Mouse (Mus musculus): Measurements from ENCODE around the gene Etfdh.
"Not testable (repeated sequence)": the region's sequence is repeated elsewhere in the genome, so short reads cannot be mapped to it uniquely, and the experiment has no call there.

The Etfdh gene

DNA sequence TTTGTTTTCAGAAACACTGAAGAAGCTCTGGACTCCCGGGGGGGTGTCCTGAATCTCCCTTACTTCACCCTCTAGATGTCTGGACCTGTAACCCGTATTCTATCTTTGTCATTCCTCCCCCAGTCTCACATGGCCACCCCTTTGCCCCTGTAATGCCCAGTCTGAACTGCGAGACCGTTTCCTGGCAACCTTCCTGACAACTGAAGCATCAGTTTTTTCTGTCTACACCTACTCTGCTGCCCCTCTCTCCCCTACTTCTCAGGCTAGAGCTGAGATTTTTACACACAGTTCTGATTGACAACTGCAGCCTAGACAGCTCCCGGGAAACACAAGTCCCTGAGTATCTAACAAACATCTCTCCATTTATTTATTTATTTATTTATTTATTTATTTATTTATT, 52.4 kb downstream of the Etfdh start:
- no peak for DNase-seq (ENCODE audit: low spot score)

DNA sequence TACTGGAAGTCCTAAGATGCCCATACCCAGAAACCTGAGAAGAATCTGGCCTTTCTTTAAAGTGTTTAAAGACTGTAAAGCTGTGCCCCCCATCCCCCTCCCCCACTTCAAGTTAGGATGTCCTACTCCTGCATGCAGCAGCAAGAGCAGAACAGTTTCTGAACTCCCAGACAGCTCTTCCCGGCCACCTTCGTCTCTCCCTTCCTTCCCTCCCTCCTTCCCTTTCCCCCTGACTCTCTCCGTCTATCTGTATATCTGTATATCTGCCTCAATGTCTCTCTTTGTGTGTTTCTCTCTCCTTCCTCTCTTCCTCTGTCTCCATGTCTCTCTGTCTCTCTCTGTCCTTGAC, 52.9 kb downstream of the Etfdh start:
- DNase-seq (ENCODE audit: low spot score), result no peak

DNA sequence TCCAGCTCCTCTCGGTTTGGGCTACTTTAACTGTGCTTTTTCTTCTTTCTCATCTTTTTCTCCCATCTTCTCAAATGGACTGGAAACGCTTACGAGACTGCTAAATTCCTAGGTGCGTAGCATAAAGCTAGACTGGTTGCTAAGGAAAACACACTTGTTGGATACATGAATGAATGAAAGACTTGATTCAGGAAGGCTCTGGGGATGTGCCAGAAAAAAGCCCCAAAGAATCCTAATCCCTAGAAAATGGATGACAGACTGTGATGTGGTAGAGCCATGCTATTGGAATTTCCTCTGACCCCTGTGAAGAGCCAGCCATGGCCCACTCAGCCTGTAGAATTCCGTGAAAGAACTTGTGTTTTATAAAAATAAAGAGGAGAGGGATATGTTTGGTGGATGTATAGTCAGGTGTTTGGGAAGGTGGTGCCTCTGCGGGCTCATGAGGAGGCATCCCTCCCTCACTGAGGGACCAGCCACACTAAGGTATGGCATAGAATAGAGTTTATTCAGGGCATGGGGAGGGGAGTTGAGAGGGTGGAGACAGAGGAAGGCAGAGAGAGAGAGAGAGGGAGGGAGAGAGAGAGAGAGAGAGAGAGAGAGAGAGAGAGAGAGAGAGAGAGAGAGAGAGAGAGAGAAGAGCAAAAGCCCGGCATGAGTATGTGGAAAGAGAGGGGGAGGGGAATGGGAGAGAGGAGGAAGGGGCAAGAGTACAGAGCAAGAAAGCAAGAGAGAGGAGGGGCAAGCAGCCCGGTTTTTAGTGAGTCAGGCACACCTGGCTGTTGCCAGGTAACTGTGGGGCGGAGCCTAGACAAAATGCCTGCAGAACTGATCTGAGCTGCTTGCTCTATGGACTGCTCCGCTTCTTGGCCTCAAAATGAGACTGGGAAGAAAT, 53.5 kb downstream of the Etfdh start:
- no peak for DNase-seq (ENCODE audit: low spot score)

DNA sequence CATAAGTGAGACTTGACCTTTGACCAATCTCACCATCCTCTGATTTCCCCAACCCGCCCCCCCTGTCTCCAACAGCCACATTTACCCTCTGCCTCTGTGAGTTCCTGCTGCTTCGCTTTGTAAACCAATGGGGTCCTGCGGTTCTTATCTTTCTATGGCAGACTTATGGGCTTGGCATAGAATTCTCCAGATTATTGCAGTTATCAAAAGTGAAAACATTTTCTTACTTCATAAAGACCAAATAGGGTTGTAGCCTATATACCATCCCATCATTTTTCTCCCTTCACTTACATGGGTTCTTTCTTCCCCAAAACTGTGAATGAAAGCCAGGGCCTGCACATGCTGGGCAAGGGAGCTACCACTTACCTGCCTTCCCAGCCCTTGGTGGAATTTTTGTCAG, 55.0 kb downstream of the Etfdh start:
- no peak for DNase-seq (ENCODE audit: low spot score)

DNA sequence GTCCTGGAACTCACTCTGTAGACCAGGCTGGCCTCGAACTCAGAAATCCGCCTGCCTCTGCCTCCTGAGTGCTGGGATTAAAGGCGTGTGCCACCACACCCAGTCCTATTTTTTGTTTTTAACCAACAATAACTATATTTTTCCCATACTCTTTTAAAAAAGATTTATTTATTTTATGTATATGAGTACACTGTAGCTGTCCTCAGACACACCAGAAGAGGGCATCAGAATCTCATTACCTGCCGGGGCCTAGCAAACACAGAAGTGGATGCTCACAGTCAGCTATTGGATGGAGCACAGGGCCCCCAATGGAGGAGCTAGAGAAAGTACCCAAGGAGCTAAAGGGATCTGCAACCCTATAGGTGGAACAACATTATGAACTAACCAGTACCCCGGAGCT, 55.9 kb downstream of the Etfdh start:
- DNase-seq (ENCODE audit: low spot score), result not testable (repeated sequence)

DNA sequence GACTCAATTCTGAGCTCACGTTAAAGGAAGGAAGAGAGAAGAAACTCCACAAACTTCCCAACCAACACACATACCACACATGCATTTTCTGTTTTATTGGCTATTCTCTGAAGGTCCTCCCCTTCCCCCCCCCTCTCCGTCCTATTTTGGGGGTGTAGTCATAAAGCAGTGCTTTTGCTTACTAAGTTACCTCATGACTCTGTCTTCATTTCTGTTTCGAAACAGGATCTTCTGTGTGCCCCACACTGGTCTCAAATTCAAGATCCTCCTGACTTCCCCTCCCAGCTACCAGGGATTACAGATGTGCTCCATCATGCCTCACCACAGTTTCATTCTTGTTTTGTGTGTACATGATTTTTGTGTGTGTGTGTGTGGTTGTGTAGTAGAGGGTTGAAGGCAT, 56.9 kb downstream of the Etfdh start:
- DNase-seq (ENCODE audit: low spot score), result no peak

DNA sequence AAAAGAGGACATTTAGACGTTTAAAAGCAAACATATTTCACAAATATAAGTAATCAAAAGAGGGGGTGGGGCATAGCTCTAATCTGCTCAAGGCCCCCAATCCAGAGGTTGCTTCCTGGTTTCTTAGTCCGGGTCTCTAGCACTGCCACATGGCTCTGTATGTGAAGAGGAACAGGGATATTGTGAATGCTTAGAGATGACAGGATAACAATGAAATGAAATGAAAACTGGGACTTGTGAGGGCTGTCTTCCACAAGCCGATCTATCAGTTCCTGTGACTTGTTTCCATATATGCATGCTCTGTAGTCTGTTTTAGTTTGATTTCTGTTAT, 60.0 kb downstream of the Etfdh start:
- no peak for DNase-seq (ENCODE audit: low spot score)

DNA sequence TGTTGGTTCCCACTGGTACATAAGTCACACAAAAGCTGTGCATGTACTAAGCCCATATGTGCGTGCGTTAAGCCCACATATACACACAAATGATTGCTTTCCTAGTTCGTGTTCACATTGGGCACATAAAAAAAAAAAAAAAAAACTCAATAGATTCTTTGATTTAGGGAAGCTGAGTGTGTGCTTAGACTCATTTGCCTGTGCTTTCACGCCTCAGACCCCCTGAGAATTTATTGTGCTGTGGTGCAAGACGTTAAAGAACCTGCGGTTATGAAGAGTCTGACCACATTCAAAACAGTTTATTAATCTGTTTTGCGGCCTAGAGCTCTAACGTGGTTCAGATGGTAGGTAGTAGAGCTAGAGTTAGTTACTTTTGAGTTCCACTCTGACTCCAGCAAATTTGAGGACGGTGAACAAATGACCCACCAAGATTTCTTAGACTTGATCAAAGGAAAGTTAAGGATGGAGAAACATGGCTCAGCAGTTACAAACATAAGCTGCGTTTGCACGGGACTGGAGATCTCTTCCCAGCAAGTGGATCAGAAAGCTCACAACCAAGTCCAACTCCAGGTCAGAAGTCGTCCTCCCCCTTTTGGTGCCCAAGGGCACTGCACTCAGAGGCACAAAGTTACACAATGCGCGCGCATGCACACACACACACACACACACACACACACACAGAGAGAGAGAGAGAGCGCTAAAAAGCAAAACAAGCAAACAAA, 60.5 kb downstream of the Etfdh start:
- no peak for DNase-seq (ENCODE audit: low spot score)

DNA sequence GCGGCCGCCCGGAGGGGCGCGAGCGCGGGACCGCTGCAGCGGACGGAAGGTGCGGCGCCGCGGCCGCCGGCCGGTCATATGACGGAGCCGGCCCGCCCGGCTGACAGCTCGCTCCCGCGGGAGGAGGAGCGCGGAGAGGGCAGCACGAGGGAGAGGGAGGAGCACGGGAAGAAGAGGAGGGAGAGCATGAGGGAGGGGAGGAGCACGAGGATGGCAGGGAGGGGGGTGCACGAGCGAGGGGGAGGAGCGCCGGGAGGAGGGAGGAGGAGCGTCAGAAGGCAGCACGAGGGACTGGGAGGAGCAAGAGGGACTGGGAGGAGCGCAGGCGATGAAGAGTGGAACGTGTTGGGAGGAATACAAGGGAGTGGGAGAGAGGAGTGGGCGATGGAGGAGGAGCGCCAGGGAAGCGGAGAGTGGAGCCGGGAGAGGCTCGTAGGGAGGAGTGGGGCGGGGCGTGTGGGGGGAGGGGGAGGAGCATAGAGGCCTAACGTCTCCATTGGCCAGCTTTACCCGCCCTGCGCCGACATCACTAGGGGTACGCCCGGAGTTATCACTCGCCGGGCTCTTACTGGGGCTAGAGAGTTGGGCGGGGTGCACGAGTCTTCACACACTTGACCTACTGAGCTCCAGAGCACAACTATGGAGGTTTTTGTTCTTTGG, 61.5 kb downstream of the Etfdh start, which contains the start of gene Fnip2:
TSS of gene Fnip2 (minus strand) at position 94 of the 660 bp plus-strand sequence.
- peak; percentile 88 for DNase-seq (ENCODE audit: low spot score)

DNA sequence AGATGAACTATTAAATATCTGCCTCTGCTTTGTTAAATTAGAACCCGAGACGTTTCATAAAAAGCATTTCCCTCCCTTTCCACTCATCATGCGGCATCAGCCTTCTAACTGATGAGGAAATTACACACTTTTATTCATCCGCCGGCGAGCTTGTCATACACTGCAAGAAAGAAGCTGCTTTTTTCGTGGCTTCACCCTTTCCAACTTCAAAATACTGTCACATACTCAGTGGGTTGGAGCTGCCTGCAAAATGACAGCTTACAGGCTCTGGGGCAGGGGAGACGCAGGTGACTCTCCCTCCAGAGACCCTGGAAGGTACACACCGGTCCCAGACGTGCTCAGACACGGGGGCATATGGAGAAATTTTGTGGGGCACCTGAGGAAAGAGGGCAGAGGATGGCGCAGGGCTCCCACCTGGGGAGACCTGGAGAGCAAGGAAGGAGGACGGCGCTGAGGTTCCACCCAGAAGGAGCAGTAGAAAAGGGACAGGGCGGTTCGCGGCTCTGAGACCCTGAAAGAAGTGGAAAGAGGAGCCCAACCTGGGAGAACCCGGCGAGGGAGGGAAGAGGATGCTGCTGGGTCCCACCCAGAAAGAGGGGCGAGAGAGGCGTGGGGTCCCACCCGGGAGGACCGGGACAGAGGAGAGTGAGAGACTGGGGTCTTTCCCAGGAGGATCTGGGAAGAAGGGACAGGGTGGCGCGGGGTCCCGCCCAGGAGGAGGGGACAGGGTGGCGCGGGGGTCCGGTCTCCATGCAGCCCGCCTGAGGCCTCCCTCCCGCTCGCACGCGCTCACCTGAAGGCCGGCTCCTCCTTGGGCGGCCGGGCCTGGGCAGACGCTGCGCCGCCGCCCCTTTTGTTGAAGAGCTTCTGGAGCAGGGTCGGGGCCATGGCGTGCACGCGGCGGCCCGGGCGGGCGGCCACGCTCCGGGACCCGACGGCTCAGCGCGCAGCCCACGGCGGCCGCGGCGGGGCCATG, 62.3 kb downstream of the Etfdh start:
- peak; percentile 8 for DNase-seq (ENCODE audit: low spot score)

DNA sequence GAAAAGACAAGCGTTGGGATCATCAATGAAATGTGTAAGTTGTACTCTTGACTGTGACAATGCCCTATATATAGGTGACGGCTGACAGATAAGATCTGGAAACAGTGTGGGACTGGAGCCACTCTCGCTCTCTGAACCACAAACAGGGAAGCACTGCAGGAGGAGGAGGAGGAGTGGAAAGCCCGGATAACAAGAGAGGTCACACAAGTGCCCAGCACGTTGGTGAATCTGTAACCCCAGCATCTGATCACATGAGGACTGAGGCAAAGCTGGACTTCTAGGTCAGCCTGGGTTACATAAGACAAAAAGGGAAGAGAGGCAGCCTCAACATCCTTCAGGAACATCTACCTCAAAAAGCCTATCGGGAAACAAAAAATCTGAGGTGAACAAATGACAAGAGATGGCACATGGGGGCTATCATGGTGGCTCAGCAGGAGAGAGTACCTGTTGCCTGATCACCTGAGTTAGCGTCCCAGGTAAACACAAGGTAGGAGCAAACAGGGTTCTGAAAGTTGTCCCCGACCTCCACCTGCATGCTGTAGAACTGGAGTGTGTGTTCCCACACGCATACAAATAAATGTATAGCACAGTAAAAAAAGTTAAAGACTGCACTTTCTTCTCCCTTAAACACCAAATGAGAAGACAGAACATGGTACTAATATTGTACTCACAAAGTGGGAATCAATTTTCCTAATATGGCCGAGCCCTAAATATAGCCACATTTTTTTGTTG, 64.3 kb downstream of the Etfdh start:
- DNase-seq (ENCODE audit: low spot score), result no peak

DNA sequence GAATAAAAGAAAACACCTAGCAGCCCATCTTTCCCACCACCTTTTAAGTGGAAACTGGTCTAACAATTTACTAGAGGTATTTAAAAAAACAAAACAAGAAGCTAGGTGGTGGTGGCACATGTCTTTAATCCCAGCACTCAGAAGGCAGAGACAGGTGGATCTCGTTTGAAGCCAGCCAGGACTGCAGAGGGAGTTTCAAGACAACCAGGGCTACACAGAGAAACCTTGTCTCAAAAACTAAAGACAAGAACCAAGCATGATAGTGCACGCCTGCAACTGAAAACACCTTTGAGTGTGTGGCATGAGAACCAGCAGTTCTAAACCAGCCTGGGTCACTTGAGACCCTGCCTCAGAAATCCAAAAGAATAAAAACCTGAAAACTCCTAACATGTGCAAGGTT, 65.8 kb downstream of the Etfdh start:
- DNase-seq (ENCODE audit: low spot score), result no peak

DNA sequence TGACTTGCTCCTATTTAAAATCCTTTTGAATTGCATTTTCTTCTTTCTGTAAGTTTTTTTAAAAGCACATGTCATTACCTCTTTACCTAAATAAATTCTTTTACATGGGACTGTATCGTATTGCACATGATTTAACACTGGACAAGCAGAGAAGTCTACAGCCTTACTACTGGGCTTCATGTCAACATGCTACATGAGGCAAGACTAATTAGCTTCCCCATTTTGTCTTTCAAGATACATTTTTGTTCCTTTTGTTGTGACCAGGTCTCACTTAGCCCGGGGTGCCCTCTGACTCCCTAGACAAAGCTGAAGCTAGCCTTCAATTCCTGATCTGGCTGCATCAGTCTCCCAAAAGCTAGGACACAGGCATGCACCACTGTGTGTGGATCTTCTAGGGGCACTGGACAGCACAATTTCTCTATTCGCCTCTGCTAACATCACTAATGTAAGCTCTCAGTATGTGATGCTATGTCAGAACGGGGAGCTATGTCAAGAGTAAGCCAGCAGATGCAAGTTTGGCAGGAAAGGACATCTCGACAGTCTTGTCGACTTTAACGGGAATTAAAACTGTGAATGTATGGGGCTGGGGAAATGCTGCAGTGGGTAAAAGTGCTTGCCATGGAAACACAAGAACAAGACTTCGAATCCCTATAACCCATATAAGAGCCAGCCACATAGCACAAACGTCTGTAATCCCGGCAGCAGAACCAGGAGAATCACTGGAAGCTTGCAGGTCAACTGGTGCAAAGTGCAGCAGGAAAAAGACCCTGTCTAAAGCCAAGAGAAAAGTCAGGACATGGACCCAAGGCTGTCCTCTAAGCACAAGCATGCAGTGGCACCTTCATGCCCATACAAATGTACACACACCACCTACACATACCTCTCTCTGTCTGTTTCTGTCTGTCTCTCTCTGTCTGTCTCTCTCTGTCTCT, 67.2 kb downstream of the Etfdh start:
- DNase-seq (ENCODE audit: low spot score), result no peak

DNA sequence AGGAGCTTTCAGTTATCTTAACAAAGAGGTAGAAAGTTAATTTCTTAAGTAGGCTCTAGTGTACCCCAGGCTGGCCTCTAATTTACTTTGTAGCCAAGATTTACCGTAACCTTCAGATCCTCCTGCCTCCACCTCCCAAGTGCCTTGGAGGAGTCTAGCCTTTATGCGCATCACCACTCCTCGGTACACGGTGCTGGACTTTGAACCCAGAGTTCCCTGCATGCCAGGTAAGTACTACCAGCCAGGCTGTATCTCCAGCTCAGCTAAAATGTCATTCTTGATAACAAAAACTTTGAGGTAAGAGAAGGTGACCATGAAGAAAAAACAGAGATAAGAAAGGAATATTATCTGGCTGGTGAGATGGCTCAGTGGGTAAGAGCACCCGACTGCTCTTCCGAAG, 68.7 kb downstream of the Etfdh start:
- DNase-seq (ENCODE audit: low spot score), result no peak

DNA sequence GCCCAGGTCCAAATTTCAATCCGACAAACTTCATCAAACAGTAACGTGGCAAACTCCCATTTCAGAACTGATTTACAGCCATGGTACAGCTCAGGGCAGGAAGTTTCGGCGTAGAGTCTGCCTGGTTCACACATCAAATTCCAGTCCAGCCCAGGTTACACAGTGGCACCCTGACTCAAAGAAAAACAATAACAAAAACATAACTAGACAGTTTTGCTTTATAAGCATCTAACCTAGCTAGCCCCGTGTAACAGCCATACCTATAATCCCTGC, 69.6 kb downstream of the Etfdh start:
- DNase-seq (ENCODE audit: low spot score), result no peak

DNA sequence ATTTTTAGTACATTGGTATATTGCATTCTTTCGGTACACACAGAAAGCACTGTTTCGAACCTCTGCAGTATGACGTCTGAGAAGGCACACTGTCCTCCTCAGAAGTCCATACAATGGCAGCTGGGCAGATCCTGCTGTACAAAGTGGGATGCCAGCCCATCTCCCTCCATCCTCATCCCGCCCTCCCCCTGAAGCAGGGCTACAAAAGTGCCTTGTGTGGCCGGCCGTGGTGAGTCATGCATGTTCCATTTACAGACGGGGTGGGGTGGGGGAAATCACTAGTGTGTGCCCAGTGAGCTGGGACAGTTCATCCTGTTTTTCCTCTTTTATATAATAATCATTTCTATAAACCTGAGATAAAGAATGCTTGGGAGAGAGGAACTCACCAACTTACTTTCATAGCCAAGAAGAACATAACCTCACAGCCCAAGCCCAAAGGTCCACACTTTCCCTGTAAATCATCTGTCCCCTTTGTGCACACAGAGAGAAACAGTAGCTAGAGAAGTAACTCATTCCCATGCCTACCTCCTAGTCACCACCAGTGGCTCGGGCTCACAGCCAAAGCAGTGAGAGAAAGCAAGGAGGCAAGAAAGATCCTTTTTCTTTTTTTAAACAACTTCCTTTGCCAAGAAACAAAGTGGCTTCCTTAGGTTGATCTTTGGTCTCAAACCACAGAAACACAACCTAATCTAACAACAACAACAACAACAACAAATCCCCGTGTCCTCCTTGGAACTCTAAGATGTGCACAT, 70.1 kb downstream of the Etfdh start:
- no peak for DNase-seq (ENCODE audit: low spot score)

DNA sequence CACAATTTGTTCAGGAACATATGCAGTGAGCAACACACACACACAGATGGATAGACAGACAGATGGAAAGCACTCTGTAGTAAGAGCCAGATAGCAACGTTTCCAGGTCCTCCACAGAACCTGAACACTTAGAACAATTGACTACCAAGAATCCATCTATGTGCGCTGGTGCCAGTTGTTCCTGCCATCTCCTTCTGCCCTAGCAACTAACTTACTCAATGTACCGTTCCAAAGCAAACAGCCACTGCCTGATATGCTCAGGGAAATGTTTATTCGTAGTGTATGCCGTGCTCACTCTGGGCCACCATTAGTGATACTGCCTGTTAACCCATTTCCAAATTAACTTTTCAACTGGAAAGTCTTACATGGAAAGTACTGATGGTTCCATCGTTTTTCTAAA, 74.2 kb downstream of the Etfdh start:
- no peak for DNase-seq (ENCODE audit: low spot score)

Data from ovary, adult 18-20 months (tissue).